Mouse (Mus musculus): ENCODE data around the gene Slc9a3r2.

The Slc9a3r2 gene

GRCm38 (mm10) chr17:24593992-24594890, 55.9 kb downstream of the Slc9a3r2 start:
- DNase-seq (ENCODE audit: low spot score) = no peak

- no peak for DNase-seq (ENCODE audit: low spot score)
Observed at GRCm38 (mm10) chr17:24593248-24593647, 56.9 kb downstream of the Slc9a3r2 start.

GRCm38 (mm10) chr17:24591695-24592094, 58.4 kb downstream of the Slc9a3r2 start:
- no peak for DNase-seq (ENCODE audit: low spot score)

GRCm38 (mm10) chr17:24590943-24591342, 59.2 kb downstream of the Slc9a3r2 start:
- no peak for DNase-seq (ENCODE audit: low spot score)
